Mouse (Mus musculus): ENCODE data around the gene Arl5a. TPM values are rescaled to one million over a fixed set of nuclear protein-coding genes. Genes with fewer than 3 reads are reported as not detected.
A peak's percentile ranks its signal among the peaks of the same experiment; 100 is the strongest.

The Arl5a gene
- total and polyA plus RNA-seq, 2 experiments from 2014 or later = 28.0 to 51.0 TPM

DNA sequence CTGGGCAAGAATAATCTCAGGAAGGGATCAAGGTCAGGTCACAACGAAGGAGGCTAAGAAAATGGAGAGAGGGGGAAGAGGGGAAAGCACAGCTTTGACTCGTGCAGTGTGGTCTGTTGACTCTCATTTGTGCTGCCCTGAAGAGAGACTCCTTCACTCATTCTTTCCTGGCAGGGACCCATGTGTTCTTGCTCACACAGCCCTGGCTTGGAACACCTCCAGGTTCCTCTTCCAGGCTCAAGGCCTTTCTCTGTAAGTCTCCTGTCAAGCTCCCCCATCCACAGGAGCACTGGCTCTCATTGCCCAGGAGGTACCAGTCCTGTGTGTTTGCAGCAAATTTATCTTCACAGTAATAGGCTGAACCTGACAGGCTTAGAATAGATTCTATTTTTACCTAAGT lies 53.6 kb downstream of the Arl5a start:
- no peaks in the 10 kb centered on the region for H3K4me1 ChIP-seq (ENCODE audit: insufficient read depth, low read length)
- WGBS = 34% methylated on average over 2 of the region's 2 CpGs
- H3K9me3 ChIP-seq (ENCODE audit: low read length) = no peaks in the 10 kb centered on the region
- H3K36me3 ChIP-seq (ENCODE audit: insufficient read depth, low read length) = no peaks in the 10 kb centered on the region
- no peak overlapping the region for H3K4me2 ChIP-seq (ENCODE audit: low read depth, low read length)
- DNase-seq (ENCODE audit: low spot score) = peak; percentile 40
- H3K9ac ChIP-seq (replicated peaks; ENCODE audit: low read length) = no peak overlapping the region
- H3K4me3 ChIP-seq (ENCODE audit: low read length) = no peak overlapping the region
- H3K27ac ChIP-seq = no peak overlapping the region
- ATAC-seq = no peak
- no peak for TF ChIP-seq CTCF (IDR thresholded peaks at IDR 0.05; ENCODE audit: low read depth)
- no peaks in the 10 kb centered on the region for H3K27me3 ChIP-seq (ENCODE audit: insufficient read depth, low read length)

DNA sequence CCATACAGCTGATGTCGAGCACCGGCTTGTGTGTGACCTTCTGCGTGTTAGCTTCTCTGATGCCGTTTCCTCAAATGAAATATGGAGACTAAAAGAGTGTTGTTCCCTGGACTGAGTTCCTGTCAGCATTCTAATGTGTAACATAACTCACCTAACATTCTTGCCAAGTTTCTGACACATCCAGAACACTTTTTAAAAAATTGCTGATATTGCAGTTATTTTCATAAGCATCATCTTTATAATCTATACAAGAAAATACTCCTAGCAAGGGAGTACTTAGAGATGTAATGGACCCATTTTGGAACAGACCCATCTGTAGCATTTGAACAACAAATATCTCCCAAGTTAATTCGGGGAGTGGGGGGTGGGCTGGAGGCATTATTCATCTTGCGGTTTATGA lies 55.1 kb downstream of the Arl5a start:
- no peak overlapping the region for H3K4me2 ChIP-seq (ENCODE audit: low read depth, low read length)
- no peak overlapping the region for H3K4me3 ChIP-seq (ENCODE audit: low read length)
- no peaks in the 10 kb centered on the region for H3K27me3 ChIP-seq (ENCODE audit: insufficient read depth, low read length)
- H3K4me1 ChIP-seq (ENCODE audit: insufficient read depth, low read length) = no peaks in the 10 kb centered on the region
- no peak for TF ChIP-seq CTCF (IDR thresholded peaks at IDR 0.05; ENCODE audit: low read depth)
- 88% methylated on average over 6 of the region's 6 CpGs for WGBS
- ATAC-seq (no peak), DNase-seq (ENCODE audit: low spot score) (no peak)
- H3K36me3 ChIP-seq (ENCODE audit: insufficient read depth, low read length) = no peaks in the 10 kb centered on the region
- no peak overlapping the region for H3K27ac ChIP-seq
- no peaks in the 10 kb centered on the region for H3K9me3 ChIP-seq (ENCODE audit: low read length)
- H3K9ac ChIP-seq (replicated peaks; ENCODE audit: low read length) = no peak overlapping the region

DNA sequence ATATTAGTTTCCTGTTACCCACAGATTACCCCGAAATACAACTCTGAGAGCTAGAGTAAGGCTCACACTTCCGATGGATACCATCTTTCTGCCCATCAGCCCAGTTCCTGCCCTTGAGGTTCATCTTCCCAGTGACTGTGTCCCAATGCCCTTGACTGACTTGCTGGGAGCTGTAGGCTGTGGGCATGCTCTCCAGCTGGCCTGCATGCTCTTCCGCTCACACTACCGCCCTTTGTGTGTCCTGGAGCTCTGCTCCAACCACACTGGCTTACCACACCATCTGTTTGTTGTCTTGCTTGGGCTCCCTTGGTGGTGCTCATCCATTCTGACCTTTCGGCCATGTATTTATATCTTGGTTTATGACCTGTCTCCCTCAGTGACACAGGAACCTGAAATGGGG lies 57.0 kb downstream of the Arl5a start:
- no peaks in the 10 kb centered on the region for H3K36me3 ChIP-seq (ENCODE audit: insufficient read depth, low read length)
- 88% methylated on average over 5 of the region's 5 CpGs for WGBS
- no peak for DNase-seq (ENCODE audit: low spot score)
- no peak overlapping the region for H3K4me3 ChIP-seq (ENCODE audit: low read length)
- H3K4me1 ChIP-seq (ENCODE audit: insufficient read depth, low read length) = no peaks in the 10 kb centered on the region
- H3K9ac ChIP-seq (replicated peaks; ENCODE audit: low read length) = no peak overlapping the region
- no peak overlapping the region for H3K27ac ChIP-seq
- no peak overlapping the region for H3K4me2 ChIP-seq (ENCODE audit: low read depth, low read length)
- no peak for ATAC-seq
- no peaks in the 10 kb centered on the region for H3K27me3 ChIP-seq (ENCODE audit: insufficient read depth, low read length)
- no peak for TF ChIP-seq CTCF (IDR thresholded peaks at IDR 0.05; ENCODE audit: low read depth)
- no peaks in the 10 kb centered on the region for H3K9me3 ChIP-seq (ENCODE audit: low read length)

DNA sequence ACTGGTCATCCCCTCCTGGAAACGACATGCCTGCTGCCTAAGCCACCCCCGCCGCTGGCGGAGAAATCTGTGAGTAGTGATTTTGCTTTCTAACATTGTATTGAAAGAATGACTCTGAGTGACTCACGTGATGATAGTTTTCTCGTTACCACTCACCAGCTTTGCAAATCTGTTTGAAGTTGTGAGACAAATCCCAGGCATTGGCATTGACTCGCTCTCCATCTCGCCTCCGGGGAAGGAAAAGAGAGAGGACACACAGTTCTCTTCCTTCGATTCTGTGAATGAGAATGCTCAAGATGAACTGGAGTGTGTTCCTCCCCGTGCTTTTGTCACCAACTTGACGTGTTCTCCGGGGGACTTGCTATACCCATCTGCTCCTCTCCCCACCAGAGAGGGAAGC lies 57.5 kb downstream of the Arl5a start:
- H3K9me3 ChIP-seq (ENCODE audit: low read length) = no peaks in the 10 kb centered on the region
- no peak overlapping the region for H3K4me2 ChIP-seq (ENCODE audit: low read depth, low read length)
- H3K27ac ChIP-seq = no peak overlapping the region
- no peaks in the 10 kb centered on the region for H3K4me1 ChIP-seq (ENCODE audit: insufficient read depth, low read length)
- DNase-seq (ENCODE audit: low spot score) = no peak
- H3K27me3 ChIP-seq (ENCODE audit: insufficient read depth, low read length) = no peaks in the 10 kb centered on the region
- no peak overlapping the region for H3K4me3 ChIP-seq (ENCODE audit: low read length)
- WGBS = 70% methylated on average over 13 of the region's 13 CpGs
- no peak for ATAC-seq
- no peak for TF ChIP-seq CTCF (IDR thresholded peaks at IDR 0.05; ENCODE audit: low read depth)
- H3K9ac ChIP-seq (replicated peaks; ENCODE audit: low read length) = no peak overlapping the region
- H3K36me3 ChIP-seq (ENCODE audit: insufficient read depth, low read length) = no peaks in the 10 kb centered on the region

DNA sequence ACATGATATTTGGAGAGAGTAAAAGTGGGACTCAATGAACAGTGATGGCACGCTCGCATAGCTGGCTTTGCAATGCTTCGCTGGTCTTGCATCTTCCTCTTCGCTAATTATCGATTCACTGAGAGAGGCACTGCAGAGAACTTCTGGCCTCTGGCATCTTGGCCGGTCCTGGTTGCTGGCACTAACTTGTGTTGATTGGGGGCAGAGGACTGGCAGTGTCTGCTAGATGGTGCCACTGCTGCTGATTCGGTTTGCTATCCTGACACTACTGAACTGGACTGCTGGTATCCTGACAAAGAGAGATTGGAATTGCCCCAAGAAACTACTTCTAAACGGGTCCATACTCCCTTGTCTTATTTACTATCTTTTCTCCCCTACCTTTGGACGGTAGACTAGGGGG lies 63.6 kb downstream of the Arl5a start:
- no peak overlapping the region for H3K4me2 ChIP-seq (ENCODE audit: low read depth, low read length)
- H3K4me1 ChIP-seq (ENCODE audit: insufficient read depth, low read length) = no peaks in the 10 kb centered on the region
- H3K27ac ChIP-seq = no peak overlapping the region
- H3K27me3 ChIP-seq (ENCODE audit: insufficient read depth, low read length) = no peaks in the 10 kb centered on the region
- no peaks in the 10 kb centered on the region for H3K9me3 ChIP-seq (ENCODE audit: low read length)
- TF ChIP-seq CTCF (IDR thresholded peaks at IDR 0.05; ENCODE audit: low read depth) = no peak
- 87% methylated on average over 9 of the region's 9 CpGs for WGBS
- ATAC-seq = no peak
- H3K36me3 ChIP-seq (ENCODE audit: insufficient read depth, low read length) = no peaks in the 10 kb centered on the region
- H3K9ac ChIP-seq (replicated peaks; ENCODE audit: low read length) = no peak overlapping the region
- DNase-seq (ENCODE audit: low spot score) = no peak
- no peak overlapping the region for H3K4me3 ChIP-seq (ENCODE audit: low read length)

DNA sequence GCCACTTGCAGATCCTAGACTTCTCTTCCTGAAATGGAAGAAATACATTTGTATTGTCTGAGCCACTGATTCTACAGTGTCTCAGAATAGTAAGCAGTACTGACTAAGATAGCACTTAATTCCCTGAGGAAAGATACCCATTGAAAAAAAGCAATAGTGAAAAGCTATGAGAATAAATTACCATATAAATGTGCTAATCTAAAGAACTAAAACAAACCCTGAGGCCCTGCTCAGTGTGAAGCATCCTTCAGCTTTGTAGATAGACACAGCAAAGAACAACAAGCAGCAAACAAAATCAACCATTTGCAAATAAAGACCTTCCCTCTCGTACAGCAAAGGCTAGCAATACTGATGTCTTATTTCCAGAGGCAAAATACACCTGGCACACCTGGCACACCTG lies 65.0 kb downstream of the Arl5a start:
- 36% methylated on average over 1 of the region's 1 CpGs for WGBS
- no peaks in the 10 kb centered on the region for H3K27me3 ChIP-seq (ENCODE audit: insufficient read depth, low read length)
- no peaks in the 10 kb centered on the region for H3K36me3 ChIP-seq (ENCODE audit: insufficient read depth, low read length)
- H3K4me2 ChIP-seq (ENCODE audit: low read depth, low read length) = no peak overlapping the region
- no peak overlapping the region for H3K9ac ChIP-seq (replicated peaks; ENCODE audit: low read length)
- no peak overlapping the region for H3K27ac ChIP-seq
- no peaks in the 10 kb centered on the region for H3K9me3 ChIP-seq (ENCODE audit: low read length)
- DNase-seq (ENCODE audit: low spot score) = peak; percentile 20
- no peak for ATAC-seq
- no peak overlapping the region for H3K4me3 ChIP-seq (ENCODE audit: low read length)
- H3K4me1 ChIP-seq (ENCODE audit: insufficient read depth, low read length) = no peaks in the 10 kb centered on the region
- TF ChIP-seq CTCF (IDR thresholded peaks at IDR 0.05; ENCODE audit: low read depth) = no peak

DNA sequence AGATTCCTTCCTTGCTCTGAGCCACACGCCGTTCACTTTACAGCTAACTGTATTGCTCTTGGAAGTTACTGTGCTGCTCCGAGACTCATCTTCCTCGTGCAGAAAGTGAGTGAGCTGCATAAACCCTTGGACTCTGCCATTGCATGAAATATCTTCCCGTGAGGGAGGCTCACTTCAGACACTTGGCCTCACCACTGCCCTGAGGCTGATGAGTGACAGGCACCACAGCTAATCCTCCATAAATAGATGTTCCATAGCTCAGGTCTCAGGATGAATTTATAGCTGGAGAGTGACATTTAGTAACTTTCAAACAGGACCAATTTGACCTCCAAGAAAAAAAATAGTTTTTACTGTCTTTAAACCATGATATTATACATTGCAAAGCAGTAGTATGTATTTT lies 66.5 kb downstream of the Arl5a start:
- H3K27me3 ChIP-seq (ENCODE audit: insufficient read depth, low read length) = no peaks in the 10 kb centered on the region
- no peak for ATAC-seq
- 85% methylated on average over 5 of the region's 5 CpGs for WGBS

More for the DNA sequence above, 66.5 kb downstream of the Arl5a start:
- no peak for DNase-seq (ENCODE audit: low spot score)
- Histone ChIP-seq H3K9ac (replicated peaks; ENCODE audit: low read length) (no peak overlapping the region), H3K9me3 (ENCODE audit: low read length) (no peaks in the 10 kb centered on the region), H3K4me3 (ENCODE audit: low read length) (no peak overlapping the region), H3K4me2 (ENCODE audit: low read depth, low read length) (no peak overlapping the region), H3K27ac (no peak overlapping the region), H3K36me3 (ENCODE audit: insufficient read depth, low read length) (no peaks in the 10 kb centered on the region), H3K4me1 (ENCODE audit: insufficient read depth, low read length) (no peaks in the 10 kb centered on the region)
- no peak for TF ChIP-seq CTCF (IDR thresholded peaks at IDR 0.05; ENCODE audit: low read depth)

All from hindbrain, postnatal 0 days (tissue).